Comparison of ENCODE assay signal across 9 mouse cellular contexts in the genomic region with DNA sequence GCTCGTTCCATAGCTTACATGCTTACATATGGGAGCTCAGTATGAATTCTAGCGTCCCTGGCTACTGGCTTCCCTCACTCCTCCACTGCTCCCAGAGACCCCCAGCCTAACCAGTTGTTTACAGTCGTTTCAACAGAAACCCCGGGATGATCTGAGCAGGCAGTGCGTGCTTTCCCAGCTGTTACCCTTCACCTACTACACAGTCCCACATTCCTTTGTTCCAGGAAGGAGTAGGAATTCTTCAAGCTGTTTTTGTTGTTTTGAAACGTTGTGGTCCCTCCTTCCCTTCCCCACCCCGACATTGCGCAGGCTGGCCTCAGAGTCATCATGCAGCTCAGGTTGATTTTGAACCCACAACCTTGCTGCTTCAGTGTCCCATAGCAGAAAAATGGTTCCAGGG. TPM values are rescaled to one million over a fixed set of nuclear protein-coding genes. Genes with fewer than 3 reads are reported as not detected.
DNase-seq lines count a peak whose midpoint lies in the region; ATAC-seq lines count a peak whose summit lies in the region.
"Had no signal": no experiment of that assay in that cellular context is flagged by ENCODE, and none has a peak within 500 bp of the region (broad histone marks: within the 10 kb centered on the region; RNA-seq: fewer than 3 reads in every experiment).

No protein-coding gene starts in this region.

- H3K4me2 ChIP-seq in forebrain, embryonic 13.5 days: 0 out of 2 replicates have a peak overlapping the region, but pooled peaks have one; percentile 57
- H3K4me2 ChIP-seq in forebrain, embryonic 11.5 days (ENCODE audit: low read depth, low read length, severe bottlenecking): no peak overlapping the region
- peak overlapping the region; percentile 56; the same call in 1 of the 2 replicates for H3K4me2 ChIP-seq in liver, embryonic 11.5 days
- H3K4me2 ChIP-seq in hindbrain, embryonic 13.5 days: peak overlapping the region; percentile 56; the same call in 1 of the 2 replicates
- peak overlapping the region; percentile 53; the same call in 1 of the 2 replicates for H3K4me2 ChIP-seq in liver, embryonic 12.5 days

- no peak for ATAC-seq in forebrain, embryonic 13.5 days
- ATAC-seq in forebrain, embryonic 11.5 days (replicated peaks; ENCODE audit: low FRiP score): no peak
- ATAC-seq in liver, embryonic 11.5 days (replicated peaks; ENCODE audit: low FRiP score): no peak
- ATAC-seq in hindbrain, embryonic 13.5 days (ENCODE audit: low FRiP score): no peak
- ATAC-seq in liver, embryonic 12.5 days: no peak

- H3K27me3 ChIP-seq in forebrain, embryonic 13.5 days: peaks cover 29% of the 10 kb centered on the region
- peaks cover 8% of the 10 kb centered on the region; the same call in 1 of the 2 replicates for H3K27me3 ChIP-seq in forebrain, embryonic 11.5 days (ENCODE audit: control insufficient read depth, insufficient read depth, low read length)
- peaks cover 62% of the 10 kb centered on the region for H3K27me3 ChIP-seq in liver, embryonic 11.5 days (replicated peaks; ENCODE audit: control insufficient read depth, insufficient read depth, low read length)
- H3K27me3 ChIP-seq in hindbrain, embryonic 13.5 days: peaks cover 52% of the 10 kb centered on the region
- H3K27me3 ChIP-seq in liver, embryonic 12.5 days (replicated peaks): peaks cover 84% of the 10 kb centered on the region

- no peak overlapping the region for H3K4me3 ChIP-seq in forebrain, embryonic 13.5 days
- no peak overlapping the region for H3K4me3 ChIP-seq in forebrain, embryonic 11.5 days (ENCODE audit: low read depth, low read length)
- no peak overlapping the region for H3K4me3 ChIP-seq in liver, embryonic 11.5 days (ENCODE audit: low read depth, low read length)
- no peak overlapping the region; the same call in 1 of the 2 replicates for H3K4me3 ChIP-seq in hindbrain, embryonic 13.5 days
- no peak overlapping the region for H3K4me3 ChIP-seq in liver, embryonic 12.5 days

- H3K9me3 ChIP-seq in forebrain, embryonic 13.5 days (replicated peaks): no peaks in the 10 kb centered on the region
- H3K9me3 ChIP-seq in forebrain, embryonic 11.5 days (ENCODE audit: control insufficient read depth, low read length): no peaks in the 10 kb centered on the region
- no peaks in the 10 kb centered on the region for H3K9me3 ChIP-seq in liver, embryonic 11.5 days (ENCODE audit: control insufficient read depth, low read length)
- no peaks in the 10 kb centered on the region for H3K9me3 ChIP-seq in hindbrain, embryonic 13.5 days
- no peaks in the 10 kb centered on the region for H3K9me3 ChIP-seq in liver, embryonic 12.5 days (replicated peaks)

- no peak for DNase-seq in forebrain, embryonic 11.5 days (ENCODE audit: low spot score)
- DNase-seq in liver, embryonic 11.5 days (ENCODE audit: low spot score): no peak
- DNase-seq in liver: no peak
- DNase-seq in testis, postnatal 14 days (ENCODE audit: low spot score): no peak
- DNase-seq in urinary bladder, postnatal 4 days (ENCODE audit: low spot score in 2 of 2): no peak
- DNase-seq: gastrocnemius, postnatal 14 days had no signal

- 36% methylated on average over 8 of the region's 8 CpGs for WGBS in forebrain, embryonic 13.5 days
- WGBS in forebrain, embryonic 11.5 days: 25% methylated on average over 8 of the region's 8 CpGs
- WGBS in liver, embryonic 11.5 days: 24% methylated on average over 8 of the region's 8 CpGs
- WGBS in hindbrain, embryonic 13.5 days: 28% methylated on average over 8 of the region's 8 CpGs
- WGBS in liver, embryonic 12.5 days (ENCODE audit: insufficient replicate concordance): 25% methylated on average over 8 of the region's 8 CpGs

- H3K9ac ChIP-seq in forebrain, embryonic 13.5 days: no peak overlapping the region
- no peak overlapping the region for H3K9ac ChIP-seq in forebrain, embryonic 11.5 days (ENCODE audit: low read length)
- H3K9ac ChIP-seq in liver, embryonic 11.5 days (ENCODE audit: low read depth, low read length): no peak overlapping the region
- no peak overlapping the region; the same call in 1 of the 2 replicates for H3K9ac ChIP-seq in hindbrain, embryonic 13.5 days
- H3K9ac ChIP-seq in liver, embryonic 12.5 days: no peak overlapping the region

- H3K36me3 ChIP-seq in forebrain, embryonic 13.5 days (ENCODE audit: poor library complexity, severe bottlenecking): no peaks in the 10 kb centered on the region
- H3K36me3 ChIP-seq in forebrain, embryonic 11.5 days (ENCODE audit: control insufficient read depth, insufficient read depth, low read length): no peaks in the 10 kb centered on the region
- no peaks in the 10 kb centered on the region for H3K36me3 ChIP-seq in liver, embryonic 11.5 days (ENCODE audit: control insufficient read depth, insufficient read depth, low read length)
- H3K36me3 ChIP-seq in hindbrain, embryonic 13.5 days: no peaks in the 10 kb centered on the region
- no peaks in the 10 kb centered on the region for H3K36me3 ChIP-seq in liver, embryonic 12.5 days

- peaks cover 28% of the 10 kb centered on the region for H3K4me1 ChIP-seq in forebrain, embryonic 13.5 days
- peaks cover 13% of the 10 kb centered on the region for H3K4me1 ChIP-seq in forebrain, embryonic 11.5 days (replicated peaks; ENCODE audit: control insufficient read depth, insufficient read depth, low read length)
- no peaks in the 10 kb centered on the region; the same call in 1 of the 2 replicates for H3K4me1 ChIP-seq in liver, embryonic 11.5 days (replicated peaks; ENCODE audit: control insufficient read depth, insufficient read depth, low read length)
- peaks cover 26% of the 10 kb centered on the region for H3K4me1 ChIP-seq in hindbrain, embryonic 13.5 days (replicated peaks)
- H3K4me1 ChIP-seq in liver, embryonic 12.5 days: 0 out of 2 replicates have a peak, but pooled peaks cover 6% of the 10 kb centered on the region

- H3K27ac ChIP-seq in forebrain, embryonic 13.5 days: no peak overlapping the region
- H3K27ac ChIP-seq in forebrain, embryonic 11.5 days (ENCODE audit: low read depth, low read length): no peak overlapping the region
- H3K27ac ChIP-seq in liver, embryonic 11.5 days (ENCODE audit: low read depth, low read length): no peak overlapping the region
- H3K27ac ChIP-seq in hindbrain, embryonic 13.5 days: no peak overlapping the region
- H3K27ac ChIP-seq in liver, embryonic 12.5 days: no peak overlapping the region

RNA-seq across cellular contexts. Expression of a gene that starts 0.6 kb away (rescaled TPM):
- polyA plus RNA-seq in forebrain, embryonic 13.5 days (2015; fragmentation: Nextera tagmentation; extraction: Ambion mirVana): 0.15 and 0.34 TPM in 2 replicates
- 0.48 and 0.64 TPM in 2 replicates for polyA plus RNA-seq in forebrain, embryonic 11.5 days (2014; fragmentation: Nextera tagmentation; extraction: Ambion mirVana)
- polyA plus RNA-seq in liver, embryonic 11.5 days (2014; fragmentation: Nextera tagmentation; extraction: Ambion mirVana): 0.84 and 0.91 TPM in 2 replicates
- 0.44 and 0.90 TPM in 2 replicates for polyA plus RNA-seq in hindbrain, embryonic 13.5 days (2015; fragmentation: Nextera tagmentation; extraction: Ambion mirVana)
- not detected in 2 replicates for polyA plus RNA-seq in liver, embryonic 12.5 days (2016; fragmentation: Nextera tagmentation; extraction: Ambion mirVana)

RNA-seq across cellular contexts. Expression of a gene that starts 14.4 kb away (rescaled TPM):
- polyA plus RNA-seq in forebrain, embryonic 13.5 days (2015; fragmentation: Nextera tagmentation; extraction: Ambion mirVana): 0.18 TPM in 1 of 2 replicates, not detected in the other
- 0.17 TPM in 1 of 2 replicates, not detected in the other for polyA plus RNA-seq in forebrain, embryonic 11.5 days (2014; fragmentation: Nextera tagmentation; extraction: Ambion mirVana)
- polyA plus RNA-seq in liver, embryonic 11.5 days (2014; fragmentation: Nextera tagmentation; extraction: Ambion mirVana): not detected in 2 replicates
- 0.17 and 0.56 TPM in 2 replicates for polyA plus RNA-seq in hindbrain, embryonic 13.5 days (2015; fragmentation: Nextera tagmentation; extraction: Ambion mirVana)
- polyA plus RNA-seq in liver, embryonic 12.5 days (2016; fragmentation: Nextera tagmentation; extraction: Ambion mirVana): not detected in 2 replicates

RNA-seq across cellular contexts. Expression of a gene that starts 21.2 kb away (rescaled TPM):
- 2.2 and 2.5 TPM in 2 replicates for polyA plus RNA-seq in forebrain, embryonic 13.5 days (2015; fragmentation: Nextera tagmentation; extraction: Ambion mirVana)
- 1.9 and 4.8 TPM in 2 replicates for polyA plus RNA-seq in forebrain, embryonic 11.5 days (2014; fragmentation: Nextera tagmentation; extraction: Ambion mirVana)
- polyA plus RNA-seq in liver, embryonic 11.5 days (2014; fragmentation: Nextera tagmentation; extraction: Ambion mirVana): 0.84 and 1.1 TPM in 2 replicates
- polyA plus RNA-seq in hindbrain, embryonic 13.5 days (2015; fragmentation: Nextera tagmentation; extraction: Ambion mirVana): 3.2 and 3.8 TPM in 2 replicates
- 0.28 and 0.37 TPM in 2 replicates for polyA plus RNA-seq in liver, embryonic 12.5 days (2016; fragmentation: Nextera tagmentation; extraction: Ambion mirVana)

RNA-seq across cellular contexts. Expression of a gene that starts 26.4 kb away (rescaled TPM):
- 5.4 and 8.4 TPM in 2 replicates for polyA plus RNA-seq in forebrain, embryonic 13.5 days (2015; fragmentation: Nextera tagmentation; extraction: Ambion mirVana)
- 13.0 and 17.4 TPM in 2 replicates for polyA plus RNA-seq in forebrain, embryonic 11.5 days (2014; fragmentation: Nextera tagmentation; extraction: Ambion mirVana)
- polyA plus RNA-seq in liver, embryonic 11.5 days (2014; fragmentation: Nextera tagmentation; extraction: Ambion mirVana): 2.7 and 4.7 TPM in 2 replicates
- 13.6 and 14.2 TPM in 2 replicates for polyA plus RNA-seq in hindbrain, embryonic 13.5 days (2015; fragmentation: Nextera tagmentation; extraction: Ambion mirVana)
- 2.5 and 3.2 TPM in 2 replicates for polyA plus RNA-seq in liver, embryonic 12.5 days (2016; fragmentation: Nextera tagmentation; extraction: Ambion mirVana)

RNA-seq across cellular contexts. Expression of a gene that starts 48.7 kb away (rescaled TPM):
- polyA plus RNA-seq in forebrain, embryonic 13.5 days (2015; fragmentation: Nextera tagmentation; extraction: Ambion mirVana): 3.1 and 3.7 TPM in 2 replicates
- 2.9 and 3.7 TPM in 2 replicates for polyA plus RNA-seq in forebrain, embryonic 11.5 days (2014; fragmentation: Nextera tagmentation; extraction: Ambion mirVana)
- polyA plus RNA-seq in liver, embryonic 11.5 days (2014; fragmentation: Nextera tagmentation; extraction: Ambion mirVana): 3.9 and 4.1 TPM in 2 replicates
- 4.7 and 5.1 TPM in 2 replicates for polyA plus RNA-seq in hindbrain, embryonic 13.5 days (2015; fragmentation: Nextera tagmentation; extraction: Ambion mirVana)
- 2.0 and 3.2 TPM in 2 replicates for polyA plus RNA-seq in liver, embryonic 12.5 days (2016; fragmentation: Nextera tagmentation; extraction: Ambion mirVana)
